Mouse (Mus musculus) erythroblast, embryonic 14.5 days (primary cell): ENCODE results near the gene Grm7.

Experiments
- GATA1 ChIP-seq: IDR thresholded peaks from 2 replicates; pipeline ENCODE4 v1.6.1; 2012; ENCODE audit warnings: low read length, inconsistent platforms, mixed read lengths
- TAL1 ChIP-seq: IDR thresholded peaks from 3 replicates; pipeline ENCODE4 v1.6.1; 2012; ENCODE audit warnings: low read length, inconsistent platforms, mixed read lengths

DNA sequence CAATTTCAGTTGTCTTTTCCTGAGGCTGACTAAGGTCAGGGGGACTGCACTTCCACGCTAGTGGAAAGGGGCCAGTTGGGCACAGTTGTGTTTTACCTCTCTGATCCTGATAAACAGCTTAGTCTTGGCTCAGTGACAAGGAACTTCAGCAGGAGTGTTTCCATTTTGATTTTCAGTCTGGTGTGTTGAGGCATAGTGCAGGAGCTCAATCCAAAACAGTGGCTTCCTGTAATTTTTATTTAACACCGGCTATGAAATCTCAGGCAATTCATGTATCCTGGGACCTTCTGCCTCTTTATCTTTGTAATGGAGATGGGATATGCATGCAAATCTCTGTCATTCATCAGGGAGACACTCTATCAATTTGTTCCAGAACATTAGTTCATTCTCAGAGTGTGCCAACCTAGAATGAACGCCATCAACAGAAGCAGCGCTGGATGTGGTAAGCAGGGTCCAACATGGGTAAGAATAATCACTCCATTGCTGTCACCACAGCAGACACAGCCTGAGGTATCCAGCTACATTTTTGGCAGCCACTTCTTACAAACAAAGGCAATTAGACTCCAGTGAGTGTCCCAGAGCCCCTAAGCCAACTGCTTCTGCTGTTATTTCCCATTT, 926.2 kb downstream of the Grm7 start:
- TF ChIP-seq GATA1: no peak
- no peak for TF ChIP-seq TAL1
